Mouse (Mus musculus) liver, adult 2 months (tissue): ENCODE measurements at regions not wholly inside any gene's neighbourhood (a gene's known extent, or its start where the extent isn't known, plus 50 kb on each side); places are given as distances from the start of the nearest gene placed in this dataset.

ENCODE experiments used
- CTCF ChIP-seq: fragments of 200-500 bp; IDR thresholded peaks from 2 replicates; pipeline ENCODE4 v1.5.1; 2011; ENCODE audit warnings: low read depth, low read length, control low read depth
- POLR2A ChIP-seq: fragments of 200-500 bp; IDR thresholded peaks from 2 replicates; pipeline ENCODE4 v1.6.1; 2011; ENCODE audit warnings: low read length, control low read depth; ENCODE audit not compliant: insufficient read depth; ENCODE audit errors: extremely low read depth

- no peak for TF ChIP-seq CTCF
- no peak for TF ChIP-seq POLR2A
Measured at GRCm38 (mm10) chr1:186493664-186494410, 212.0 kb downstream of the Tgfb2 start.
